Mouse (Mus musculus): ENCODE measurements around the gene Gm5142. TPM values are rescaled to one million over a fixed set of nuclear protein-coding genes. Genes with fewer than 3 reads are reported as not detected.

Gm5142 gene
- polyA plus RNA-seq, 1 experiment from 2014 or later, result not detected

Other genes starting within 250 kb of the Gm5142 start
- not detected in 2 replicates for gene 1700129C05Rik, start 35.9 kb downstream of the Gm5142 start, polyA plus RNA-seq (2014; fragmentation: Nextera tagmentation; extraction: Ambion mirVana)
- 43.0 and 56.0 TPM in 2 replicates for gene Rcbtb1, start 22.5 kb upstream of the Gm5142 start, polyA plus RNA-seq (2014; fragmentation: Nextera tagmentation; extraction: Ambion mirVana)
- gene Gm6904, start 81.5 kb upstream of the Gm5142 start, polyA plus RNA-seq (2014; fragmentation: Nextera tagmentation; extraction: Ambion mirVana), result not detected in 2 replicates
- not detected in 2 replicates for gene Phf11a, start 118.8 kb upstream of the Gm5142 start, polyA plus RNA-seq (2014; fragmentation: Nextera tagmentation; extraction: Ambion mirVana)
- 0.27 and 0.43 TPM in 2 replicates for gene Phf11b, start 162.6 kb upstream of the Gm5142 start, polyA plus RNA-seq (2014; fragmentation: Nextera tagmentation; extraction: Ambion mirVana)
- 0.18 and 0.30 TPM in 2 replicates for gene Phf11d, start 186.7 kb upstream of the Gm5142 start, polyA plus RNA-seq (2014; fragmentation: Nextera tagmentation; extraction: Ambion mirVana)
- 0.12 and 0.34 TPM in 2 replicates for gene Phf11c, start 216.6 kb upstream of the Gm5142 start, polyA plus RNA-seq (2014; fragmentation: Nextera tagmentation; extraction: Ambion mirVana)